In the genomic region with DNA sequence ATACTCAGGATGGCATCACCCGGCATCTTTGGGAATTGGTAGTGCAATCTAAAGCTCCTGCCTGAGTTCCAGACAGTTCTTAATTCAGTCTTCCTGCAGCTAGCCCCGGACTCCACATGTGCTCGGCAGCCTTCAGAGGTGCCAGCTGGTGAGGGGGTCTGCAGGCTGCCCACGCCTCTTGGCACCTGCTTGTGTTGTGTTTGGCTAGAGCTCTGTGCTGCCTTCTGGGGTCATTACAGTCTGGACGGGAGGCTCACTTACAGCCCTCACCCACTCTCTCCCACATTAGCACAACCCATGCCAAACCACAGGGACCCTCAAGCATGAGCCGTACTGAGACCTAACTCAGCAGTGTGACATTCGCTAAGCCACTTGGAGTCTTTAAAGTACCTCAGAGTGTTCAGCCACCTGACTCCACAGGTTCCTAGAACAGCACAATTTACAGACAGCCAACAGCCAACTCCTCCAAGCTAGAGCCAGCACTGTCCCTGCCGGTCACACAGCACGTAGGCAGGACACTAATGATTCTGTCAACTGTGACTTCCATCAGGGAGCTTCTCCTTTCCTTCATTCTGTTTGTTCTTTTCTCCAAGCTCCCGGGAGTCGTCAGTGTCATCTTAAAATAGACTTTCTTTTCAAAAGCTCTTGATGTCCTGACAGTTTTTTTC, we compare ENCODE assay signal across 14 mouse cellular contexts.
DNase-seq lines count a peak whose midpoint lies in the region; ATAC-seq and TF ChIP-seq lines count a peak whose summit lies in the region.
"Had no signal": no experiment of that assay in that cellular context is flagged by ENCODE, and none has a peak within 500 bp of the region (broad histone marks: within the 10 kb centered on the region; RNA-seq: fewer than 3 reads in every experiment).

No protein-coding gene starts in this region.

- no peak overlapping the region for H3K27ac ChIP-seq in forebrain, embryonic 16.5 days (ENCODE audit: low read length)
- H3K27ac ChIP-seq in forebrain, embryonic 15.5 days (replicated peaks), result no peak overlapping the region
- H3K27ac ChIP-seq in embryonic facial prominence, embryonic 15.5 days (replicated peaks), result peak overlapping the region; percentile 17; the same call in 1 of the 2 replicates
- no peak overlapping the region for H3K27ac ChIP-seq in limb, embryonic 14.5 days (replicated peaks; ENCODE audit: low read depth, low read length)
- H3K27ac ChIP-seq: limb, embryonic 13.5 days had no signal

- H3K9me3 ChIP-seq in forebrain, embryonic 16.5 days (ENCODE audit: control insufficient read depth, low read length), result no peaks in the 10 kb centered on the region
- no peaks in the 10 kb centered on the region for H3K9me3 ChIP-seq in forebrain, embryonic 15.5 days
- no peaks in the 10 kb centered on the region for H3K9me3 ChIP-seq in embryonic facial prominence, embryonic 15.5 days (replicated peaks)
- H3K9me3 ChIP-seq in limb, embryonic 14.5 days (ENCODE audit: control insufficient read depth, low read length), result no peaks in the 10 kb centered on the region
- H3K9me3 ChIP-seq: limb, embryonic 13.5 days had no signal

- WGBS in forebrain, embryonic 16.5 days, result 59% methylated on average over 11 of the region's 11 CpGs
- 63% methylated on average over 11 of the region's 11 CpGs for WGBS in forebrain, embryonic 15.5 days
- WGBS in lung, adult 2 months, result 65% methylated on average over 11 of the region's 11 CpGs
- WGBS in embryonic facial prominence, embryonic 15.5 days, result 58% methylated on average over 11 of the region's 11 CpGs
- WGBS in limb, embryonic 14.5 days, result 66% methylated on average over 11 of the region's 11 CpGs

- TF ChIP-seq POLR2A in lung, adult 2 months (IDR thresholded peaks at IDR 0.05; ENCODE audit: borderline replicate concordance, extremely low read depth, low read depth, low read length), result no peak
- no peak for TF ChIP-seq POLR2A in limb, embryonic 14.5 days (IDR thresholded peaks at IDR 0.05; ENCODE audit: borderline replicate concordance, extremely low read depth, insufficient read depth, insufficient read length)

- TF ChIP-seq CTCF in lung, adult 2 months (IDR thresholded peaks at IDR 0.05; ENCODE audit: insufficient read depth, low read length), result no peak

- no peak overlapping the region for H3K4me2 ChIP-seq in forebrain, embryonic 16.5 days (ENCODE audit: low read length)
- H3K4me2 ChIP-seq in forebrain, embryonic 15.5 days (replicated peaks), result no peak overlapping the region
- no peak overlapping the region for H3K4me2 ChIP-seq in embryonic facial prominence, embryonic 15.5 days (replicated peaks)
- H3K4me2 ChIP-seq in limb, embryonic 14.5 days (replicated peaks; ENCODE audit: low read depth, low read length, severe bottlenecking), result no peak overlapping the region
- H3K4me2 ChIP-seq: limb, embryonic 13.5 days had no signal

- H3K4me3 ChIP-seq in forebrain, embryonic 16.5 days (replicated peaks; ENCODE audit: low read length), result no peak overlapping the region
- no peak overlapping the region for H3K4me3 ChIP-seq in forebrain, embryonic 15.5 days
- H3K4me3 ChIP-seq in lung, adult 2 months (replicated peaks; ENCODE audit: extremely low read depth, low read depth, low read length), result no peak overlapping the region
- H3K4me3 ChIP-seq in embryonic facial prominence, embryonic 15.5 days (replicated peaks), result no peak overlapping the region
- no peak overlapping the region for H3K4me3 ChIP-seq in limb, embryonic 14.5 days (replicated peaks; ENCODE audit: low read length)
- H3K4me3 ChIP-seq: heart, adult 2 months; limb, embryonic 13.5 days had no signal

- no peaks in the 10 kb centered on the region for H3K27me3 ChIP-seq in forebrain, embryonic 16.5 days (replicated peaks; ENCODE audit: control insufficient read depth, insufficient read depth, low read length)
- H3K27me3 ChIP-seq in forebrain, embryonic 15.5 days, result no peaks in the 10 kb centered on the region
- H3K27me3 ChIP-seq in embryonic facial prominence, embryonic 15.5 days, result no peaks in the 10 kb centered on the region
- H3K27me3 ChIP-seq in limb, embryonic 14.5 days (ENCODE audit: control insufficient read depth, insufficient read depth, low read length), result no peaks in the 10 kb centered on the region
- H3K27me3 ChIP-seq: CH12.LX; limb, embryonic 13.5 days had no signal

- no peaks in the 10 kb centered on the region for H3K36me3 ChIP-seq in forebrain, embryonic 16.5 days (ENCODE audit: control insufficient read depth, insufficient read depth)
- H3K36me3 ChIP-seq in forebrain, embryonic 15.5 days, result no peaks in the 10 kb centered on the region
- peaks cover 6% of the 10 kb centered on the region; the same call in 1 of the 2 replicates for H3K36me3 ChIP-seq in embryonic facial prominence, embryonic 15.5 days
- 0 out of 2 replicates have a peak, but pooled peaks cover 3% of the 10 kb centered on the region for H3K36me3 ChIP-seq in limb, embryonic 14.5 days (ENCODE audit: control insufficient read depth, insufficient read depth, low read length)

- H3K4me1 ChIP-seq in forebrain, embryonic 16.5 days (replicated peaks; ENCODE audit: control insufficient read depth, insufficient read depth, low read length), result peaks cover 3% of the 10 kb centered on the region
- no peaks in the 10 kb centered on the region for H3K4me1 ChIP-seq in forebrain, embryonic 15.5 days
- H3K4me1 ChIP-seq in lung, adult 2 months (ENCODE audit: control insufficient read depth, insufficient read depth, low read length), result peaks cover 7% of the 10 kb centered on the region; the same call in 1 of the 2 replicates
- peaks cover 37% of the 10 kb centered on the region for H3K4me1 ChIP-seq in embryonic facial prominence, embryonic 15.5 days
- peaks cover 10% of the 10 kb centered on the region for H3K4me1 ChIP-seq in limb, embryonic 14.5 days (ENCODE audit: control insufficient read depth, insufficient read depth, low read length)

- ATAC-seq in forebrain, embryonic 16.5 days, result peak; percentile 69
- no peak for ATAC-seq in forebrain, embryonic 15.5 days (replicated peaks)
- ATAC-seq in embryonic facial prominence, embryonic 15.5 days (ENCODE audit: insufficient number of reproducible peaks, low FRiP score, low TSS enrichment, low read depth), result 0 out of 2 replicates have a peak, but pooled peaks have one; percentile 47
- ATAC-seq in limb, embryonic 14.5 days (ENCODE audit: low FRiP score, low read depth), result peak; percentile 21; the same call in 1 of the 2 replicates
- ATAC-seq: intestine, embryonic 16.5 days had no signal

- peak; percentile 26 for DNase-seq in lung, postnatal 36 days
- no peak for DNase-seq in lung, adult 2 months
- peak; percentile 45 for DNase-seq in limb, embryonic 14.5 days (ENCODE audit: low spot score)
- DNase-seq in neural tube, embryonic 10.5 days (ENCODE audit: extremely low spot score, low spot score), result no peak
- DNase-seq: heart, adult 2 months; lung, adult 18-20 months; right cerebral cortex, postnatal 25 days; thymus, adult 2 months had no signal

- no peak overlapping the region for H3K9ac ChIP-seq in forebrain, embryonic 16.5 days (replicated peaks; ENCODE audit: low read depth, low read length)
- H3K9ac ChIP-seq in forebrain, embryonic 15.5 days (replicated peaks), result no peak overlapping the region
- H3K9ac ChIP-seq in embryonic facial prominence, embryonic 15.5 days, result no peak overlapping the region
- no peak overlapping the region for H3K9ac ChIP-seq in limb, embryonic 14.5 days (ENCODE audit: low read depth, low read length, severe bottlenecking)
- H3K9ac ChIP-seq: limb, embryonic 13.5 days had no signal

Comparison
In these comparisons a context has a peak if more than half of its experiments do, and no peak if none do; other contexts are left out.
1. DNase-seq: peak in lung, postnatal 36 days (single experiment) and limb, embryonic 14.5 days (single experiment); none in lung, adult 2 months (single experiment) and neural tube, embryonic 10.5 days (single experiment).